Mouse (Mus musculus): ENCODE measurements around the gene Gm42688. TPM values are rescaled to one million over a fixed set of nuclear protein-coding genes. Genes with fewer than 3 reads are reported as not detected.

Gene Gm42688
- polyA plus RNA-seq, 1 experiment: 10.3 TPM

DNA sequence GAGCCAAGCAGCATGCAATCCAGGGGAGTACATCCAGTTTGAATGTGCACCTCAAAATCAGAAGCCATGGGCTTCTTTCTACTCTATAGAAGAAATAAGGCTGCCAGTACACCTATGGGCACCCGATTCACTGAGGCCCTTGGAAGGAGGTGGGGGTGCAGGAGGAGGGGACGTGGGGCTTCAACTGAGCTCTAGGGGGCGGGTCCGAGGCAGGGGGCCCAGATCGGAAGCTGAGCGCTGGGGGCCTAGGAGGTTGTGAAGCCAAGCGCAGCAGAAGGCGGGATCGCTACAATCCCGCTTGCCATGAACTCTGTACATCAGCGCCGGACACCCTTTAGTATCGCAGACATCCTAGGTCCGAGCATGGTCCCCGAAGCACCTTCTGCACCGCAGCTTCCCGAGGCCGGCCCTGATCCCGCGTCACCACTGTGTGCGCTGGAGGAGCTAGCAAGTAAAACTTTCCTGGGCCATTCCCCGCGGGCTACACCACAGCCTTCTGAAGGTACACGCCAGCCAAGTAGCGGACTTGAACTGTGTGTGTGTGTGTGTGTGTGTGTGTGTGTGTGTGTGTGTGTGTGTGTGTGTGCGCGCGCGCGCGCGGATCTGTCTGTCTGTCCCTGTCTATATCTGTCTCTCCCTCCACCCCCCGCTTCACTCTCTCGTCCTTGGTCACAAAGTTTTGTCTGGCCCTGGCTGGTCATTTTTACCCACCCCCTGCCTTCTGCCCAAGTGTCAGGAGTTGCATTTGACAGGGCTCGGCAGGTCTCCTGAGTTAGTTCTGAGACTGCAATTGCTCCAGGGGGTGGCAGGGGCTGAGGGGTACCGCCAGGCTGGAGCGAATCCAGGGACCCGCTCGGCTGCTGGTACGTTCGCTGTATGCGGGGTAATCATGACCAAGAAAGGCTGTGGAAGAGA, 15.0 kb upstream of the Gm42688 start, which contains the start of gene Lbx2:
Gene Lbx2 (plus strand): TSS at position 247 of the 915 bp plus-strand sequence.
- TF ChIP-seq POLR2A (IDR thresholded peaks at IDR 0.05; ENCODE audit: borderline replicate concordance, extremely low read depth, insufficient read depth, insufficient read length, poor library complexity, severe bottlenecking): no peak
- TF ChIP-seq CTCF (IDR thresholded peaks at IDR 0.05; ENCODE audit: borderline replicate concordance, extremely low read depth, insufficient read depth, insufficient read length): no peak
- DNase-seq (ENCODE audit: low read depth): no peak

DNA sequence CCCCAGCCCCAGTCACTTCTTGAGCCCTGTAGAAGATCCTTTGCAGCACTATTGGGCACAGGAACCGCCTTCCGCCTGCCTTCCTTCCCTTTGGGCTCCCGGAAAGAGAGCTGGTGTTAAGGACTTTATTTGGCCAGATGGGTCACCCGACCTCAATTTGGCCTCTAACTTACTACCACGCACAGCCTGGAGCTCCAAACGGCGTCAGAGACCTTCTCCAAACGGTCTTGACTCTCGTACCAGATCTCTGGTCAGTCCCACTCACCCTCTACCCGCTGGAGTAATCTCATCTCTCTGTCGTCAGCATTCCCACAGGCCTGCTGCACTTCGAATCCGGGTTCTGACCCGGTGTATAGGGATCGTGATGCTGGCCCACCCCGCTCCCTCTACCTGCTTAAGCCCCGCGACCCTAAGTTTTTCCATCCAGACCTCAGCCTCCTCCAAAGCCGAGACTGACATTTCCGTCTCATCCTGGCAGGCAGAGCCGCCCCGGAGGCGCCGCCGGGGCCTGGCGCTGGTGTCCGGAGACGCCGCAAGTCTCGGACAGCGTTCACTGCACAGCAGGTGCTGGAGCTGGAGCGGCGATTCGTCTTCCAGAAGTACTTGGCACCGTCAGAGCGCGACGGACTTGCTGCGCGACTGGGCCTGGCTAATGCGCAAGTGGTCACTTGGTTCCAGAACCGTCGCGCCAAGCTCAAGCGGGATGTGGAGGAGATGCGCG, 14.1 kb upstream of the Gm42688 start:
- TF ChIP-seq CTCF (IDR thresholded peaks at IDR 0.05; ENCODE audit: borderline replicate concordance, extremely low read depth, insufficient read depth, insufficient read length) (no peak), POLR2A (IDR thresholded peaks at IDR 0.05; ENCODE audit: borderline replicate concordance, extremely low read depth, insufficient read depth, insufficient read length, poor library complexity, severe bottlenecking) (no peak)
- DNase-seq (ENCODE audit: low read depth): no peak

DNA sequence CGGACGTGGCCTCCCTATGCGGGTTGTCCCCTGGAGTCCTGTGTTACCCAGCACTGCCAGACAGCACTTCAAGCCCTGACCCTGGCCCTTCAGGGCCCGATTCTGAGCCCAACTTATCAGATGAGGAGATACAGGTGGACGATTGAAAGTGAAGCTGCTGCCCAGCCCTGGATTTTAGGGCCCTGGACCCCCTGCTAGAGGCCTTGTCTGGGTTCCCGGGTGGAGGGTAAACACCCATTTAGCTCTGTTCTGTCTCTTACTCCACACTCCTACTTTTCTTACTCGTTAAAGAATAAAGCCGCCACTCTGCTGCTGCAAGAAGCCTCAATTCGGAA, 13.5 kb upstream of the Gm42688 start:
- no peak for DNase-seq (ENCODE audit: low read depth)
- TF ChIP-seq CTCF (IDR thresholded peaks at IDR 0.05; ENCODE audit: borderline replicate concordance, extremely low read depth, insufficient read depth, insufficient read length) (no peak), POLR2A (IDR thresholded peaks at IDR 0.05; ENCODE audit: borderline replicate concordance, extremely low read depth, insufficient read depth, insufficient read length, poor library complexity, severe bottlenecking) (no peak)

DNA sequence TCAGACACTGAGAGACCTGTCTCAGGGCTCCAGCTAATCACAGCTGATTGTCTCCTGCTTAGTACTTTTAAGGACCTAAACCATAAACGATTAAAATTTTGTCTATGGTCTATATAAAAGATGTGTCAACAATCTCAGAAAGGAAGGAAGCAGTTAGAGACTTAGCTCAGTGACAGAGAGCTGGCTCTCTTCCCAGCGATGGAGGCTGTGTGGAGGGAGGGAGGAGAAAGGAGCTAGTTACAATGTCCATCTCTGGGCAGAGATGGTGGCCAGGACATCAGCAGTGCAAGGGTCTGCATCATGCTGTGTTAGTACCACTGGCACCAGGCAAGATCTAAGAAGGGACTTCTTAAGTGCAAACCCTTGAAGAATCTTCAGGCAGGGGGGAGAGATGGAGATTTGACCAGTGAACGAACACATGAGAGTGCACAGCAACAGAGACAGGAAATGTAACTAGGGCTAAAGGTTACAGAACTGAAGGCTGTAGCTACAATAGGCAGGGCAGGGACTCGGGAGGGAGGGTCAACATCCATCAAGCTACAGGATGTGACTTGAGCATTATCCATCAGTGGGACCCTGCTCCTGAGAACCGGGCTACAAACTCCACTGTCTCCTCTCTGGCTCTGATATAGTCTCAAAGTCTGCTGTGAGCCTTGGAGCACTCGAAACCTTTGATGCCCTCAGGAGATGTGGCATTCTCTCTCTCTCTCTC, 8.8 kb upstream of the Gm42688 start:
- DNase-seq (ENCODE audit: low read depth): no peak
- TF ChIP-seq CTCF (IDR thresholded peaks at IDR 0.05; ENCODE audit: borderline replicate concordance, extremely low read depth, insufficient read depth, insufficient read length) (no peak), POLR2A (IDR thresholded peaks at IDR 0.05; ENCODE audit: borderline replicate concordance, extremely low read depth, insufficient read depth, insufficient read length, poor library complexity, severe bottlenecking) (no peak)

DNA sequence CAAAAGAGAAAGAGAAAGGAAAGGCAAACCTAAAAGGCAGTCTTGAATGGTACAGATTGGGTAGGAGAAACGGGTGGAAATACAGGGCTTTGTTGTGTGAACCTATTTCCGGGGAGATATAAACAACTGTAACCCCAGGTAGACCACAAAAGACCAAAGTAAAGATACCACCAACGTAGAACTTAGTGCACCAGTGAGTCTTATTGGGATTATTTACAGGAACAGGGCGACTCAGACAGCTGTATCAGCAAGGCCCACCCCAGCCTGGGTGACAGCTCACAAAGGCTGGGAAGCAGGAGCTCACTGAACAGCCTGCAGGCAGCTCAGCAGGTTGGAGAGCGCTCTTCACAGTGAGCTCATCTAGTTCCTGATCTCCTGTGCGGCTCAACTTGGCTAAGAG, 5.4 kb upstream of the Gm42688 start:
- no peak for DNase-seq (ENCODE audit: low read depth)
- no peak for TF ChIP-seq CTCF (IDR thresholded peaks at IDR 0.05; ENCODE audit: borderline replicate concordance, extremely low read depth, insufficient read depth, insufficient read length)
- no peak for TF ChIP-seq POLR2A (IDR thresholded peaks at IDR 0.05; ENCODE audit: borderline replicate concordance, extremely low read depth, insufficient read depth, insufficient read length, poor library complexity, severe bottlenecking)

DNA sequence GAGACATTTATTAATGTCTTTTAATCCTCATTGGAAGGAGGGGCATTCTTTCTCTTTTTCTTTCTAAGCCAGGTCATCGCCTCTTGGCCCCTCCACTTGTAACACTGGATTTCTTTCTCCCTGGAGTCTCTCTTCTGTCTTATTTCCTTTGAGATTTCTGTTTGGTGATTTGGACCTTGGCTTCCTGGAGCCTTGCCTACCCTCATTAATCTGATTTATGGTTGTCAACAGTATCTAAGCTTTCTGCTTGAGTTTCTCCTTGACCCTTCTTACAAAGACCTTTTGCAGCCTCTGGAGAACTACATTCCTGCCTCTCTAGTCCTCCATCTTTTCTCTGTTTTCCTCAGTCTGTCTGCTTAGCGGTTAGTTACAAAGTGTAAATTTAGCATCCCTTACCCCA, 3.0 kb upstream of the Gm42688 start:
- no peak for DNase-seq (ENCODE audit: low read depth)
- TF ChIP-seq CTCF (IDR thresholded peaks at IDR 0.05; ENCODE audit: borderline replicate concordance, extremely low read depth, insufficient read depth, insufficient read length): no peak
- TF ChIP-seq POLR2A (IDR thresholded peaks at IDR 0.05; ENCODE audit: borderline replicate concordance, extremely low read depth, insufficient read depth, insufficient read length, poor library complexity, severe bottlenecking): no peak

DNA sequence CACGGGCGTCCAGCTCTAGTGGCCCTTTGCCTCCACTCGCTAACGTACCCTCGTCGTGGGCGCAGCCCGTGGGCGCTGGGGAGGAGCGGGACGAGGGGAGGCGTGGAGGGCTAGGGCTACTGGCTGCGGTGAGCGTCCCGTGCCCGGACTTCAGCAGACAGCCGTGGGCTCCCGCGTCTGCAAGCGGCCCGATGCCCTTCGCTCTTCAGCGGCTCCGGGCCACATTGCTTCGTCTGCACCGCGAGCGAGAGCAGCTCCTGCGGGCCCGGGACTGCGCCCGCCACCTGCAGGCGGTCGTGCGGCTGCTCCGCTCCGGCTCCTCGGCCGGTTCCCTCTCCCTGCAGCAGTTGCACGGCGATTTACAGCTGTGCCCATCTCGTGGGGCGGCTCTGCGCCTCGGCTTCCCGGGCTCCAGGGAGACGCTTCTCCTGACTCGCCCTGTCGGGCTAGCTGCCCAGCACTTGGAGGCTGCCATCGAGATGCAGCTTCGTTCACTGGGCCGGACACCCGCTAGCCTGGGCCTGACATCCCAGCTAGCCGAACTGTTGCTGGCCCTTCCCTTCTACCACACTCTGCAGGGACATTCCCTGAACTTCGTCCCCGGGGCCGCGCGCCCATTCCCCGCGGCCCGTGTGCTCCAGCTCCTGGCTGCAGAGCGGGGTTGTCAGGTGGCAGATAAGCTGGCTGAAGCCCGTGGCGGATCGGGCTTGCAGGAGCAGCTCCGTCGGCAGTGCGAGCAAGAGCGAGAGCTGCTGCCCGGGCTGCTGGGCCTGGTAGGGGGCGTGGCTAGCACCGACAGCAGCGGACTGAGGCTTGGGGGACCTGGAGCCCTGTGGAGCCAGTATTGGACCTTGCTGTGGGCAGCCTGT, 505 bp downstream of the Gm42688 start:
- DNase-seq (ENCODE audit: low read depth): peak; percentile 81
- TF ChIP-seq CTCF (IDR thresholded peaks at IDR 0.05; ENCODE audit: borderline replicate concordance, extremely low read depth, insufficient read depth, insufficient read length): peak; percentile 50; the same call in 1 of the 2 replicates
- 0 out of 2 replicates have a peak, but pooled peaks have one; percentile 20 for TF ChIP-seq POLR2A (IDR thresholded peaks at IDR 0.05; ENCODE audit: borderline replicate concordance, extremely low read depth, insufficient read depth, insufficient read length, poor library complexity, severe bottlenecking)

DNA sequence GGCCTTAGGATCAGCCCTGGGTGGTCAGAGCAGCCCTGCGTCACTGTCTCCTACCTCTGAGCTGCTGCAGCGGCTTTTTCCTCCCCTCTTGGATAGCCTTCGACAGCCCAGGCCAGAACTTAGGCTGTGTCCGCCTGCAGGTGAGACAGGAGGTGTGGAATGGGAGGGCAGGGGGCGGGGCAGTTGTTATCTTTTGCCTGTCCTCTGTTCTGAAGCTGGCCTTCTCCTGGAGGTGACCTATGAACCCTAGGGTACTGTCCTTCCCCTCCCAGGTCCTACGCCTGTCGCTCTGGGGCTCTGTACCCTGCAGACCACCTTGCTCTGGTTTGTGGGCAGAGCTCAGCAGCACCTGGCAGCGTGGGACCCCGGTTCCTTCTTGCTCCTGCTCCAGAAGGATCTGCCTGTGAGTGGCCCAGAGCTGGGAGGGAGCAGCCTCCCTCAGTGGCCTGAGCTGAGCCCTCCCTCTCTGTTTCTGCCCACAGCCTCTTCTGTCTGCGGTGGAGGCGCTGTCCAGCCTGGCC, 1.8 kb downstream of the Gm42688 start:
- TF ChIP-seq POLR2A (IDR thresholded peaks at IDR 0.05; ENCODE audit: borderline replicate concordance, extremely low read depth, insufficient read depth, insufficient read length, poor library complexity, severe bottlenecking) (no peak), CTCF (IDR thresholded peaks at IDR 0.05; ENCODE audit: borderline replicate concordance, extremely low read depth, insufficient read depth, insufficient read length) (no peak)
- DNase-seq (ENCODE audit: low read depth): no peak

DNA sequence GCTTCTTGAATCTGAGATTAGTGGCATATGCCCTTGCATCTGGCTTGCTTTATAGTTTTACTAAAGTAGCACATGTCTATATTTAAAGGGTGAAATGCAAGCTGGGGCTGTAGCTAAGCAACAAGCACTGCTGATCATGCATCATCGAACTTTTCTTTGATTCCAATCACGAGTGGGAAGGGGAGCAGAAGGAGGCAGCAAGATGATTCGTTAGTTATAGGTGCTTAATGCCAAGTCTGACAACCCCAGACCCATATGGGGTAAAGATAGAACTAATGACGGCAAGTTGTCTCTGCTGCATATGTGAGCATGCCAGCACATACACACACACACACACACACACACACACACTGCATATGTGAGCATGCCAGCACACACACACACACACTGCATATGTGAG, 2.7 kb downstream of the Gm42688 start:
- TF ChIP-seq POLR2A (IDR thresholded peaks at IDR 0.05; ENCODE audit: borderline replicate concordance, extremely low read depth, insufficient read depth, insufficient read length, poor library complexity, severe bottlenecking) (no peak), CTCF (IDR thresholded peaks at IDR 0.05; ENCODE audit: borderline replicate concordance, extremely low read depth, insufficient read depth, insufficient read length) (no peak)
- DNase-seq (ENCODE audit: low read depth): peak; percentile 89

Data from brain, embryonic 14.5 days (tissue).